Mouse (Mus musculus) limb, embryonic 11.5 days (tissue): ENCODE measurements around the gene Wdr73. TPM values are rescaled to one million over a fixed set of nuclear protein-coding genes. Genes with fewer than 3 reads are reported as not detected.
"Not testable (repeated sequence)": the region's sequence is repeated elsewhere in the genome, so short reads cannot be mapped to it uniquely, and the experiment has no call there.

ENCODE experiments used
- ATAC-seq: fragments of 200-750 bp; cut with Nextera tagmentation; 2 replicates; pipeline ENCODE4 v1.8.0; 2017; ENCODE audit warnings: low read depth; ENCODE audit not compliant: insufficient number of reproducible peaks, low FRiP score, low TSS enrichment
- DNase-seq: peaks from one replicate; pipeline ENCODE4 v3.0.0-alpha.2; 2015; ENCODE audit warnings: low spot score
- H3K27ac ChIP-seq: fragments of 300-500 bp; sonication (generic); replicated peaks from 2 replicates; pipeline ENCODE4 v1.5.1; 2014; ENCODE audit warnings: low read depth, mild to moderate bottlenecking, low read length
- H3K27me3 ChIP-seq: fragments of 300-500 bp; sonication (generic); 2 replicates; pipeline ENCODE4 v1.6.1; 2014; ENCODE audit warnings: mild to moderate bottlenecking, low read length, mixed read lengths; ENCODE audit not compliant: control insufficient read depth, insufficient read depth
- H3K36me3 ChIP-seq: fragments of 300-500 bp; sonication (generic); 2 replicates; pipeline ENCODE4 v1.6.1; 2014; ENCODE audit warnings: mild to moderate bottlenecking, low read length, moderate library complexity, mixed read lengths; ENCODE audit not compliant: control insufficient read depth, insufficient read depth
- H3K4me1 ChIP-seq: fragments of 300-500 bp; sonication (generic); 2 replicates; pipeline ENCODE4 v1.6.1; 2014; ENCODE audit warnings: low read length, mixed read lengths; ENCODE audit not compliant: control insufficient read depth, insufficient read depth
- H3K4me2 ChIP-seq: fragments of 300-500 bp; sonication (generic); 2 replicates; pipeline ENCODE4 v1.6.1; 2014; ENCODE audit warnings: low read depth, mild to moderate bottlenecking, moderate library complexity; ENCODE audit not compliant: severe bottlenecking
- H3K4me3 ChIP-seq: fragments of 300-500 bp; sonication (generic); 2 replicates; pipeline ENCODE4 v1.5.1; 2014; ENCODE audit warnings: low read depth, low read length
- H3K9ac ChIP-seq: fragments of 300-500 bp; sonication (generic); 2 replicates; pipeline ENCODE4 v1.6.1; 2014; ENCODE audit warnings: mild to moderate bottlenecking, low read length
- H3K9me3 ChIP-seq: fragments of 300-500 bp; sonication (generic); 2 replicates; pipeline ENCODE4 v1.6.1; 2016; ENCODE audit warnings: low read length; ENCODE audit not compliant: control insufficient read depth
- WGBS: fragments of 180-500 bp; shearing (Covaris S2); extraction: QIAGEN DNeasy Blood & Tissue Kit; methylation state at CpG from one replicate; pipeline ENCODE4 v1.1.7; 2014; 5-methylcytosine and 5-hydroxymethylcytosine counted together
- polyA plus RNA-seq: library from polyadenylated mRNA; unstranded; fragments of >200 nt; fragmentation: Nextera tagmentation; extraction: Ambion mirVana; gene quantifications from 2 replicates; pipeline ENCODE4 v1.2.1, GENCODE M21; 2014

Wdr73 gene
- polyA plus RNA-seq = 36.1 and 41.3 TPM in 2 replicates

GRCm38 (mm10) chr7:80900944-80901501, at the start of gene Wdr73:
Wdr73 (minus strand) TSS chr7:80901269.
- Histone ChIP-seq H3K36me3 (peaks cover 11% of the 10 kb centered on the region; the same call in 1 of the 2 replicates), H3K27me3 (no peaks in the 10 kb centered on the region), H3K9me3 (no peaks in the 10 kb centered on the region), H3K27ac (no peak within 1 kb of the TSS), H3K9ac (peak within 1 kb of the TSS; percentile 74), H3K4me1 (peaks cover 3% of the 10 kb centered on the region; the same call in 1 of the 2 replicates), H3K4me2 (peak within 1 kb of the TSS; percentile 80), H3K4me3 (peak within 1 kb of the TSS; percentile 79)
- WGBS = under 1% methylated on average over 36 of the region's 36 CpGs
- DNase-seq (peak; percentile 94), ATAC-seq (peak; percentile 84)

- DNase-seq (peak; percentile 94), ATAC-seq (peak; percentile 98)
- WGBS = 2% methylated on average over 44 of the region's 44 CpGs
- Histone ChIP-seq H3K9ac (peak within 1 kb of the TSS; percentile 89), H3K4me1 (no peaks in the 10 kb centered on the region), H3K36me3 (no peaks in the 10 kb centered on the region), H3K4me3 (peak within 1 kb of the TSS; percentile 90), H3K4me2 (peak within 1 kb of the TSS; percentile 68), H3K27ac (peak within 1 kb of the TSS; percentile 91), H3K27me3 (no peaks in the 10 kb centered on the region), H3K9me3 (no peaks in the 10 kb centered on the region)
Measured at GRCm38 (mm10) chr7:80947445-80948350, 46.6 kb upstream of the Wdr73 start, which contains the start of gene Sec11a. Sec11a (minus strand) TSS chr7:80947780.

GRCm38 (mm10) chr7:80939808-80940207, 38.7 kb upstream of the Wdr73 start:
- no peak overlapping the region for H3K4me2 ChIP-seq
- H3K36me3 ChIP-seq = no peaks in the 10 kb centered on the region; the same call in 1 of the 2 replicates
- H3K4me1 ChIP-seq = no peaks in the 10 kb centered on the region
- no peaks in the 10 kb centered on the region for H3K9me3 ChIP-seq
- H3K9ac ChIP-seq = no peak overlapping the region
- WGBS = 90% methylated on average over 4 of the region's 4 CpGs
- no peak overlapping the region for H3K27ac ChIP-seq
- ATAC-seq = no peak
- no peak overlapping the region for H3K4me3 ChIP-seq
- no peak for DNase-seq
- no peaks in the 10 kb centered on the region for H3K27me3 ChIP-seq

DNA sequence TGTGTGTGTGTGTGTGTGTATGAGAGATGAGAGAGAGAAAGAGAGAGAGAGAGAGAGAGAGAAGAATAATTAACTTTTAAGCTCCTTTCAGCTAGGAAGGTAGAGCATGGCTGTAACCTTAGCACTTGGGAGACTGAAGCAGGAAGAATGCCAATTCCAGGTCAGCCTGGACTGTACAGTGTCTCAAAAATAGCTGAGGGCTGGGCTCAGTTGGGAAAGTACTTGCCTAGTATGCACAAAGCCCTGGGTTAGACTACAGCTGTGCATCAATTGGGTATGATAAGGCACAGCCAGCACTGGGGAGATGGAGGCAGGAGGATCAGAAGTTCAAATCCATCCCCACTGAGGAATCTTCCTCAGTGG, 36.2 kb upstream of the Wdr73 start:
- not testable (repeated sequence) for H3K4me2 ChIP-seq, H3K9ac ChIP-seq, H3K27ac ChIP-seq, H3K27me3 ChIP-seq, H3K9me3 ChIP-seq, H3K4me1 ChIP-seq, ATAC-seq, DNase-seq, H3K4me3 ChIP-seq, H3K36me3 ChIP-seq

GRCm38 (mm10) chr7:80936617-80937303, 35.7 kb upstream of the Wdr73 start:
- not testable (repeated sequence) for H3K36me3 ChIP-seq

GRCm38 (mm10) chr7:80935834-80936233, 34.8 kb upstream of the Wdr73 start:
- no peaks in the 10 kb centered on the region for H3K9me3 ChIP-seq
- H3K9ac ChIP-seq = no peak overlapping the region
- H3K4me3 ChIP-seq = no peak overlapping the region
- H3K4me2 ChIP-seq = no peak overlapping the region
- DNase-seq (no peak), ATAC-seq (no peak)
- H3K27me3 ChIP-seq = no peaks in the 10 kb centered on the region
- 100% methylated on average over 1 of the region's 1 CpGs for WGBS
- no peak overlapping the region for H3K27ac ChIP-seq
- H3K4me1 ChIP-seq = no peaks in the 10 kb centered on the region
- H3K36me3 ChIP-seq = peaks cover 3% of the 10 kb centered on the region; the same call in 1 of the 2 replicates

More at GRCm38 (mm10) chr7:80936617-80937303, 35.7 kb upstream of the Wdr73 start:
- not testable (repeated sequence) for H3K4me1 ChIP-seq, DNase-seq, ATAC-seq, H3K9ac ChIP-seq, H3K4me3 ChIP-seq, H3K27ac ChIP-seq, H3K27me3 ChIP-seq, H3K4me2 ChIP-seq, H3K9me3 ChIP-seq
- WGBS = 78% methylated on average over 7 of the region's 7 CpGs

DNA sequence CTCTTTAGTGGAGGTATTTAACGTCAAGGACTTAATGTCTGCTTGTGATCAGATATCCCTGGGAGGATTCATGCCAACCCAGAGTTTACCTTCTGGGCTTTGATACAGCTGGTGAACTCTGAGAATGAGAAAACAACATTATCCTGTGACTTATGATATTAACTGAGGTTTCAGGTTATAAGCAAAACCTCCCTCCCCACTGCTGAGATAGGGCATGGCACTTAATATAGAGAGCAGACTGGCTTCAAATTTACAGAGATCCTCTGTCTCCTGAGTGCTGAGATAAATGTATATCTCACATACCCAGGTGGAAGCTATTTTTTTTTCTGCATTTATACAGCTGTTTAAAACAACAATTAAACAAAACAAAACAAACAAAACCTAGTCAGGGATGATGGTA, 31.7 kb upstream of the Wdr73 start:
- ATAC-seq (no peak), DNase-seq (no peak)
- H3K4me1 ChIP-seq = no peaks in the 10 kb centered on the region
- no peaks in the 10 kb centered on the region for H3K9me3 ChIP-seq
- no peak overlapping the region for H3K4me2 ChIP-seq
- H3K27ac ChIP-seq = no peak overlapping the region
- no peaks in the 10 kb centered on the region for H3K27me3 ChIP-seq
- no peak overlapping the region for H3K9ac ChIP-seq
- H3K4me3 ChIP-seq = no peak overlapping the region
- 90% methylated on average over 1 of the region's 1 CpGs for WGBS
- peaks cover 3% of the 10 kb centered on the region; the same call in 1 of the 2 replicates for H3K36me3 ChIP-seq

DNA sequence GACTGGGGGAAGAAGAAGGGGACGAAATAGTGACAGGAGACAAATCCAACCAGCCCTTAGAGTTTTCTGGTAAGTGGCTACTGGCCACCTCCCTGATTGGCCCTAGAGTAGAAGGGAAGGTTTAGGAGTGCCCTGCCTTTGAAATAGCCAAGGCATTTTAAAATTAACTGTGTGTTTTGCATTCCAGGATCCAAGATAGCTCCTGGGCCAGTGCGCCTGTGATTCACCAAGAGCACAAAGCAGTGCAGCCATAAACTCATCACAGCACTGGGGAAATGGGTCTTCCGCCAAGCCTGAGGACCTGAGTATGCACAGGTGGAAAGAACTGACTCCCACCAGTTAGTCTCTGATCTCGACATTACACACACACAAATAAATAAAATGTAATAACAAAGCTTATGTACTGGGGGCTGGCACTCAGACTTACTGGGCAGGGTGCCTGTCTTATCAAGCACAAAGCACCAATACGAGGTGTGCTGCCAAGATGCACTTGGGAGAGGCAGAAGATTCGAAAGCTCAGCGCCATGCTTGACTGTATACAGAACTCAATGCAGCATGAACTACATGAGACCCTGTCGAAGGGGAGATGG, 30.6 kb upstream of the Wdr73 start:
- 93% methylated on average over 8 of the region's 8 CpGs for WGBS
- H3K36me3 ChIP-seq = peaks cover 3% of the 10 kb centered on the region; the same call in 1 of the 2 replicates

More for the DNA sequence above, 30.6 kb upstream of the Wdr73 start:
- H3K4me3 ChIP-seq = no peak overlapping the region
- no peak overlapping the region for H3K4me2 ChIP-seq
- no peaks in the 10 kb centered on the region for H3K9me3 ChIP-seq
- no peaks in the 10 kb centered on the region for H3K4me1 ChIP-seq
- H3K9ac ChIP-seq = no peak overlapping the region
- no peak overlapping the region for H3K27ac ChIP-seq
- no peaks in the 10 kb centered on the region for H3K27me3 ChIP-seq
- no peak for DNase-seq
- no peak for ATAC-seq
